Mouse (Mus musculus): ENCODE measurements at regions not wholly inside any gene's neighbourhood (a gene's known extent, or its start where the extent isn't known, plus 50 kb on each side); places are given as distances from the start of the nearest gene placed in this dataset.

GRCm38 (mm10) chr9:63045531-63045930, 57.8 kb upstream of the Pias1 start:
- DNase-seq = no peak
- intact Hi-C loops (cut with DNase I) = no loop called here

- intact Hi-C loops (cut with DNase I) = no loop called here
- DNase-seq = no peak
Observed at GRCm38 (mm10) chr9:63043304-63043703, 55.6 kb upstream of the Pias1 start.

- DNase-seq = no peak
- intact Hi-C loops (cut with DNase I) = no loop called here
Observed at GRCm38 (mm10) chr9:63038031-63038430, 50.3 kb upstream of the Pias1 start.

Measured in gastrocnemius, postnatal 36 days (tissue).